In the genomic region with DNA sequence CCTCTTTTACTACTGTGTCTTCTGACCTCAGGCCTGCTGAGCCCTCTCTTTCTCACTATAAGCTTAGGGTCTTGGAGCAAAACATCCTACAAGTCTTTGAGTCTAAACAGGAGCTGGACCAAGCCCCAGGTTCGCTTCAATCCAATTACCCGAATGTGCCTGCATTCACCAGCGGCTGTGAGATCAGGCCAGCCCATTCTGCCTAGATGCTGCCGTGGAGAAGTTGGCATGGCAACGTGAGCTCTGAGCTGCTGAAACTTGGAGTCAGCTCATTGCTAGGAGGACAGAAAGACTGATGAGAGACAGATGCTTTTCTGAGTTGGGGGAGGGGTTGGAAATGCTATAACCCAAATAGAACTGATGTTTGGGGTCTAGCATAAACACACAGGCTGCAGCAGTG, we compare ENCODE assay signal across 9 mouse cellular contexts.
DNase-seq lines count a peak whose midpoint lies in the region; ATAC-seq lines count a peak whose summit lies in the region.
"Had no signal": no experiment of that assay in that cellular context is flagged by ENCODE, and none has a peak within 500 bp of the region (broad histone marks: within the 10 kb centered on the region; RNA-seq: fewer than 3 reads in every experiment).

No protein-coding gene starts in this region.

- no peak; the same call in 1 of the 2 replicates for ATAC-seq in forebrain, embryonic 12.5 days (ENCODE audit: low FRiP score)
- ATAC-seq in midbrain, embryonic 15.5 days (replicated peaks), result peak; percentile 74

- no peak overlapping the region for H3K9ac ChIP-seq in forebrain, embryonic 12.5 days
- H3K9ac ChIP-seq in midbrain, embryonic 15.5 days, result no peak overlapping the region

- H3K27me3 ChIP-seq in forebrain, embryonic 12.5 days, result no peaks in the 10 kb centered on the region
- no peaks in the 10 kb centered on the region for H3K27me3 ChIP-seq in midbrain, embryonic 15.5 days (replicated peaks)

- no peak overlapping the region for H3K4me3 ChIP-seq in forebrain, embryonic 12.5 days (replicated peaks)
- no peak overlapping the region for H3K4me3 ChIP-seq in midbrain, embryonic 15.5 days

- peak overlapping the region; percentile 36; the same call in 1 of the 2 replicates for H3K27ac ChIP-seq in forebrain, embryonic 12.5 days
- H3K27ac ChIP-seq in midbrain, embryonic 15.5 days, result peak overlapping the region; percentile 68

- H3K4me1 ChIP-seq in forebrain, embryonic 12.5 days, result peaks cover 40% of the 10 kb centered on the region
- peaks cover 43% of the 10 kb centered on the region for H3K4me1 ChIP-seq in midbrain, embryonic 15.5 days

- no peak overlapping the region for H3K4me2 ChIP-seq in forebrain, embryonic 12.5 days
- H3K4me2 ChIP-seq in midbrain, embryonic 15.5 days, result peak overlapping the region; percentile 4

- WGBS in forebrain, embryonic 12.5 days, result 8% methylated on average over 5 of the region's 5 CpGs
- WGBS in midbrain, embryonic 15.5 days, result 9% methylated on average over 5 of the region's 5 CpGs

- H3K9me3 ChIP-seq in forebrain, embryonic 12.5 days, result no peaks in the 10 kb centered on the region
- no peaks in the 10 kb centered on the region for H3K9me3 ChIP-seq in midbrain, embryonic 15.5 days

- DNase-seq in brain, embryonic 18.5 days (ENCODE audit: low read depth, low spot score), result peak; percentile 65
- peak; percentile 49 for DNase-seq in layer of hippocampus, adult 9-10 months (ENCODE audit: low spot score)
- DNase-seq in thymus, postnatal 4 days, result no peak
- no peak for DNase-seq in cerebellum, adult 9-11 months
- no peak for DNase-seq in kidney, adult 9 months
- no peak for DNase-seq in kidney, postnatal 10 days
- DNase-seq: gastrocnemius, postnatal 14 days had no signal

- peaks cover under 1% of the 10 kb centered on the region; the same call in 1 of the 2 replicates for H3K36me3 ChIP-seq in forebrain, embryonic 12.5 days (replicated peaks)
- no peaks in the 10 kb centered on the region for H3K36me3 ChIP-seq in midbrain, embryonic 15.5 days (replicated peaks)

Comparison
In these comparisons a context has a peak if more than half of its experiments do, and no peak if none do; other contexts are left out.
1. DNase-seq: peak in brain, embryonic 18.5 days (single experiment) and layer of hippocampus, adult 9-10 months (single experiment); none in thymus, postnatal 4 days (single experiment), cerebellum, adult 9-11 months (single experiment), kidney, adult 9 months (single experiment) and kidney, postnatal 10 days (single experiment).